Mouse (Mus musculus) granulocyte monocyte progenitor cell, adult 5-6 weeks (primary cell): ENCODE data around the gene Amdhd1. TPM values are rescaled to one million over a fixed set of nuclear protein-coding genes. Genes with fewer than 3 reads are reported as not detected.
A peak's percentile ranks its signal among the peaks of the same experiment; 100 is the strongest.
"Not testable (repeated sequence)": the region's sequence is repeated elsewhere in the genome, so short reads cannot be mapped to it uniquely, and the experiment has no call there.

Source experiments
- ATAC-seq: replicated peaks from 2 replicates; pipeline ENCODE4 v1.8.0; 2016; ENCODE audit warnings: mild to moderate bottlenecking, moderate TSS enrichment, inconsistent platforms; ENCODE audit not compliant: poor library complexity, severe bottlenecking
- total RNA-seq, 2 experiments: library from RNA; stranded (forward) in 1 of 2; stranded (reverse) in 1 of 2; fragments of 200-712, 200-1000 nt in 1 of 2; fragments of >200 nt in 1 of 2; fragmentation: Nextera tagmentation in 1 of 2; gene quantifications; 2 replicates each; pipeline ENCODE4 v1.2.3; 2014 to 2017

The Amdhd1 gene
- total RNA-seq (2014; fragmentation: Nextera tagmentation) (not detected in 2 replicates), total RNA-seq (2017) (0.65 TPM in 1 of 2 replicates, not detected in the other)

DNA sequence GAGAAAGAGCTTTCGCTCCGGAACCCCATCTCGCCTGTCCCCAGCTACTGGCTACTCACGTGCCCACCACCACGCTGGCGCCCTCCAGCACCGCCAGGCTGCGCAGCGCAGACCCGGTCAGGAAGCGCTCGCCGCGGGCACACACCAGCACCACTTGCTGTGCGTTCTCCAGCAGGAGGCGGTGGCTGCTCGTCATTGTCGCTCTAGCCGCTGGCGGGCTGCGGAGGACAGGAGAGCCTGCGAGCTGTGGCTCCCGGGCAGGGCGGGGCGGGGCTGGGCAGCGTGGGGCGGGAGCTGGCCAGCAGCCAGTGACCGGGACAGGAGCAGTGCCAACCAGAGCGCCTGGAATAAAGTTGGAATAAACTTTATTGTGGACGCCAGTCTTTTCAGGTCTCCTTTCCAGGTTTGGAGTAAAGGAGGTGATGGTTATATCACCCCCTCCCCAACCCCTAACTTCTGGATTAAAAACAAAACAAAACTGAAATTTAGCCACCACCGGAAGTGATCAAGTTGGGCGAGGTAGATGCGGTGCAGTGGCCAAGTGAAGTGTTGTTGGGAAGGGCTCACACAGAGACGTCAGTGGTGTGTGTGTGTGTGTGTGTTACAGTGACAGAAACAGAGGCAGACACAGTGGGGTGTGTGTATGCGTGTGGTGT lies at the start of gene Amdhd1:
Gene Amdhd1, minus strand, starts transcription at position 259 of the 656 bp plus-strand sequence.
- peak; percentile 94 for ATAC-seq

DNA sequence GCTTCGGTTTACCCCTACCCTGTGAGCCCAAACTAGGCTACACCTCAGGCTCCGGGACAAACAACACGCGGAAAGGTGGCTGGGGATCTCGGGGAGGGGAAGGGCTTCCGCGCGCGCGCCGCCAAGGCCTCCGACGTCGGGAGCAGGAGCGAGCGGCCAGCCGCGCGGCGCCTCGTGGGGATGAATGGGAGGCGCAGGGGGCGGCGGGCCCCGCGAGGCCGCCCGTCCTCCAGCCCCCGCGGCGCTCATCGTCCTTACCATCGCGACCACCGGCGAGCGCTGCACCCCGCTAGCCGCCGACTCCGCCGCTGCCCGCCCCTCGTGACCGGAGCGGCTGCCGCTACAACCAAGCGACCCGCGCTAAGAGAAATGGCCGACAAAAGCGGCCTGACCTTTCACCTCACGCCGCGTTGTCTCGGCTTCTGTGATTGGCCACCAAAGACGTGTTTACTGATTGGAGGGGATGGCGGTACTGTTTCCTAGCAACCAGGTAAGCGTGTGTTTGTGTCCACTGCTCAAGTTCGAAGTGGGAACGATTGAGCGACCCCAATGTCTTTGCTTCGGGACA lies 49.5 kb upstream of the Amdhd1 start, which contains the start of gene Snrpf:
Gene Snrpf, minus strand, starts transcription at position 426 of the 568 bp plus-strand sequence.
- ATAC-seq, result peak; percentile 82

DNA sequence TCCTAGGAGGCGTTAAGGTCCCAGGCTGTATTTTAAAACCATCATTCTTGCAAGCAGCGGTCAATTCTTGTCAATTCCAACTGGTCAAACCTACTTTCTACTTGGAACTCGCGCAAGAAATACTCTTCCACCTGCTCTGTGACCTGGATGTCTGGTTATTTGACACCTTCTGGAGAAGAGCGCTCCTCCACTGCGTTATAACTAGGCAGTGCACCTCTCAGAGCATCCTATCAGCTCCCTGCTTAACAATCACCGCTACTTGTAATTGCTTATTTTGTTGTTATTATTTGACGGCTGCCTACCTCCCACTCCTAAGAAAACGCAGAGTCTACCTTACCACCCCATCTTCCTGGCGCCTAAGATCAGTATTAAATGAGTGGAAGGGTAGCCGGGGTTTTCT lies 49.0 kb upstream of the Amdhd1 start:
- ATAC-seq, result no peak

DNA sequence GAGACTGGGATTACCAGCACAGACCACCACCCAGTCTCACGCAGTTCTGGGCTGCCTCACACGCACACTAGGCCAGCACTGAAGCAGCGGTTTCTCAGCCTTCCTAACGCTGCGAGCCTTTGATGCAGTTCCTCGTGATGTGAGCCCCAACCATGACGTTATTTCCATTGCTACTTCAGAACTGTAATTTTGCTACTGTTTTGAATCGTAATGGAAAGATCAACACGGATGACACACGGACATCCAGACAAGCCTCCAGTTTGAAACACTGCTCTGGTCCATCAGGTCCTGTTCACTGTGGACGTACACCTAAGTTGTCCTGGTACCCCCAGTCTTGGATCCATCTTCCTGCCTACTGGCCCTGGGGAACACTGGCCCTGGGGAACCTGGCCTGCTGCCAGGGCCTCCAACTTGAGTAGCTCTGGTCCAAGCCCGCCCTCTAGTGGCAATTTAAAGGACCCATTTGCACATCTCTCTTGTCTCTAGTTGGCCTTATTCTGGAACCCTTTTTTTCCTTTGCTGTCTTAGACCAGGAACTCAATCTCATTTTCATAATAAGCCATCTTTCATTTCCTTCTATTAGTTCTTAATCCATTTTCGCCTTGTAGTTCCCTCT lies 37.5 kb upstream of the Amdhd1 start:
- peak; percentile 75 for ATAC-seq

DNA sequence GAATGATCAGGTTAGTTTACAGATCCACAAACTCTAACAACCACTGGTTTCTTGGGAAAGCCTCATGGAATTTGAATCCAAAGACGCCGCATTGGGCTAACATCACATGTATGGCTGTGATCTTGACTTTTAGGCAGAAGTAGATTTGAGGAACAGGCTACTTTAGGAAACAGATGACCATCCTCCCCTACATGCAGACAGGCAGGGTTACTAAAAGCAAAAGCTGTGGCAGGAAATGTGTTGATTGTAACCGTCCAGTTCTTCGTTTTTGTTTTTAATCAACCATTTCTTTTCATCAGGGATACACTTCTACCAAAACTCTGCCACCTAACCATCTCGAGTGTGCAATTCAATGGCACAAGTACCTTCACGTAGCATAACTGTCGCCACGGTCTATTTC lies 36.1 kb upstream of the Amdhd1 start:
- ATAC-seq, result peak; percentile 73

DNA sequence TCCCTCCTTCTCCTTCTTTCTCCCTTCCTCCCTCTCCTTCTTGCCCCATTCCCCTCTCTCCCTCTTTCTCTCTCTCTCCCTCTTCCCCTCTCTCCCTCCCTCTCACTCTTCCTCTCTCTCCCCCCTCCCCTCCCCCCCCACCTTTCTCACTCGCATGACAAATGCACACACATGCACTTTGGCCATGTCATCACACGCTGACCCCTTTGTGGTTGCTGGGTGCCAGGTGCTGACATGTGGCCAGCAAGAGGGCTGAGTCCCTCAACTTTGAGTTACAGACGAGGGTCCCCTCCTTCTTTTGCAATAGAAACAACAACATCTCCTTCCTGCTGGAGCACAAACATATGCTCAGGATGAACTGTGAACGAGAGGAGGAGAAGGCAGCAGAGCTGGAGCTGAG lies 35.1 kb upstream of the Amdhd1 start:
- no peak for ATAC-seq

DNA sequence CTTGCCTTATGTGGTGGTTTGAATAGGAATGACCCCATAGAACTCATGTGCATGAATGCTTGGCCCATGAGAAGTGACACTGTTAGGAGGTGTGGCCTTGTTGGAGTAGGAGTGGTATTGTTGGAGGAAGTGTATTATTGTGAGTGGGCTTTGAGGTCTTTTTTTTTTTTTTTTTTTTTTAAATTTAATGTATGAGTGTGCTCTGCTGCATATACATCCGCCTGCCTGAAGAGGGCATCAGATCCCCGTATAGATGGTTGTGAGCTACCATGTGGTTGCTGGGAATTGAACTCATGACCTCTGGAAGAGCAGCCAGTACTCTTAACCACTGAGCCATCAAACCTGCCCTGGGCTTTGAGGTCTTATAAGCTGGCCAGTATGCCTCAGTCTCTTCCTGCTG lies 32.4 kb upstream of the Amdhd1 start:
- no peak for ATAC-seq

DNA sequence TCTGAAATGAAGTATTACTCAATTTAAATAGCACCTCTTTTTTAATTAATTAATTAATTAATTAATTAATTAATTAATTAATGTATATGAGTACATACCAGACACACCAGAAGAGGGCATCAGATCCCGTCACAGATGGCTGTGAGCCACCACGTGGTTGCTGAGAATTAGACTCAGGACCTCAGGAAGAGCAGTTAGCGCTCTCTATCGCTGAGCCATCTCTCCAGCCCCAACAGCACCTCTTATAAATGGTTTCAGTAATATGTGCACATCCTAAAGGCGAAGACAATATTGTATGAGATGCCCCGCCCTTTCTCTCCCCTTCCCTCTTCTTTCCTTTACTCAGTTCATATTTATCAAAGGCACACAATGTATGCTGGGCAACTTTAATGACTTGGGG lies 28.8 kb upstream of the Amdhd1 start:
- ATAC-seq, result no peak

DNA sequence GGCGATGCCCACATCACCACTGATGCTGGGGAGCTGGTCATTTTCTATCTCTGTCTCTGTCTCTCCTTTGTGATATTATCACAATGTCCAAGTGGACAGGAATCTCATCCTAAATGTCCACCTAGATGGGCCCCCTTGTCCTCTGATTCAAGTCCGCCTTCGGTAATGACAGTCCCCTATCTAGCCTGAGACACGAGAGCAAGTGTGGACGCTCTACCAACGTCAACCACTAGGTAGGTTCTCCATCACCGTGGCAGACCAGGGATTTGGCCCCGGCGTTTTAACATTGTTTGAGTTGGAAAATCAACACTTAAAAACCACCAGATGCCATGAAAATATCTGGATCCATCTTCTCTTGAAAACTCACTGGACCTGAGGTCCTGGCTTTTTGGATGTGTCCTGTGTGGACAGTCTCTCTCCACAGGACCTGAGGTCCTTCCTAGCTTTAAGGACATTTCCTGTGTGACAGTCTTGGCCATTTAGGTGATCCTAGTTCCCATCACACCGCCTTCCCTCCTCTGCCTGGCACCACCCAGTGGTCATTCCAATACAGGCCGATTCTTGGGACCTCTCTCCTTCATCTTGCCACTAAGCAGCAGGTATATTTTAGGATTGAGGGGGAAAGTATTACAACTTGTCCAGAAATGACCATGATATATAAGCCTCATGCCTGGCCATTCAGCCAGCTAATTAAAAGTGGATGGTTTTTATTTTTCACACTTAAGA lies 28.2 kb upstream of the Amdhd1 start:
- ATAC-seq, result no peak

DNA sequence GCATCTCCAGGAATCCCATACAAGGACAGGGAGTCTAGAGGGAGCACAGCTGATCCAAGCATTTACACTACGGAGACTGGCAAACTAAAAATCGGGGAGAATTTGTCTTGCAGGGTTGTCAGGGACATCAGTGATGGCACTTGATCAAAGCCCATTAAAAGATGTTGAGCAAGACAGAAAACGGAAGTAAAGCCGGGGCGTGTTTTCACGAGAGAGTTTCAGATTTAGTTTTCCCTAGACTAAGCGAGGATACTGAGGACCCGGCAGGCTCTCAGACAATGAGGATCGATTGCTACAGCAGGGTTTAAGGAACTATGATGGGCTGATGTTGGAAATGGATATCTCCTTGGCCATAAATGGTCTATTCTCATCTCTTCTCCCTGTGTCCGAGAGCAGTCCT lies 27.2 kb upstream of the Amdhd1 start:
- ATAC-seq, result peak; percentile 43

DNA sequence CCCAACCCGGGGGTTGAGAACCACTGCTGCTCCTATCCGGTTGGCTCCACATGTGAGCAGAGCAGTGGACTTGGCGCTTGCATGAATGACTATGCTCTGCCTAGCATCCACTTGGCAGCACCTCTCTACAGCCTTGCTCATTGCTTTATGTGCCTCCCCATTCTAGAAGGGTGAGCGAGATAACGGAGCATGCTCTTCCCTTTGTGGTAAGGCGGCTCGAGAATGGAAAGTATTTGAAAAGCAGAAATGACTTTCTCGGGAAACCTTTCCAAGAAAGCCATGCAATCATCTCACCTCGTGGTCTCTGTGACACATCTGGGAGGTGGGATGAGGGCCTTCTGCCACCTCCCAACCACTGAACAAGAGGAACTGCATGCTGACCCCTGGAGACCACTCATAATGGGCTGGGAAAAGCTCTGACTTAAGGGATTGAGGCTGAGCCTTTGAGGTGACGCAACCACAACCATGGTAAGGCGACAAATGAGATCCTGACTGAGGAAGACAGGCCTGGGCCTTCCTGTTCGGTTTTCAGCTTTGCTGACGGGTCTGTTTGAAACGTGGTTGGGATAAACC lies 24.8 kb upstream of the Amdhd1 start:
- peak; percentile 93 for ATAC-seq

DNA sequence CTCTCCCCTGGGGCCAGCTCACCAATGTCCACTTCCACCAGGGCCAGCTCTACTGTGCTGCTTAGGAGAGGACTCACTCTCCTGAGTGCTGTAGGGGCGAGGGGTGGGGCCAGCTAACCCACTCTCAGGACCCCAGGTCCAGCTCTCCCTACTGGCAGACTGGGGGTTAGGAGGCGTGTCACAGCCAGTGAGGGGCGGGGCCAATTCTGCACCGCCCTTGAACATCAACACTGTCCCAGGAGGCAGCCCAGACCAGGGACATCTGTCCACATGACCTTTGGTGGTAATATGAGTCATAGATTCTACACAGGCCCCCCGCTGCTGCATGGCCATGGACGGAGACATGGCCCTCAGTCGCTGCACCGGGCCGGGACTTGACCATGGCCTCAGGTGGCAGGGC lies 20.0 kb upstream of the Amdhd1 start:
- ATAC-seq, result no peak

DNA sequence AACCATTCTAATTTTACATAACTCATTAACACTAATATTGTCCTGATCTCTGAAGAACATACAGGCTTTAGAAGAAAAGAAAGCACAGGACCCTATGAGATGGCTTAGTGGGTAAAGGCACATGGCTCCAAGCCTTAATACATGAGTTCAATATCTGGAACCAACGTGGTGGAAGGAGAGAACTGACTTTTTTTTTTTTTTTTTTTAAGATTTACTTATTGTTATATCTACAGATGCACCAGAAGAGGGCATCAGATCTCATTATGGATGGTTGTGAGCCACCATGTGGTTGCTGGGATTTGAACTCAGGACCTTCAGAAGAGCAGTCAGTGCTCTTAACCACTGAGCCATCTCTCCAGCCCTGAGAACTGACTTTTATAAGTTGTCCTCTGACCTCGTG lies 18.1 kb upstream of the Amdhd1 start:
- ATAC-seq, result not testable (repeated sequence)

DNA sequence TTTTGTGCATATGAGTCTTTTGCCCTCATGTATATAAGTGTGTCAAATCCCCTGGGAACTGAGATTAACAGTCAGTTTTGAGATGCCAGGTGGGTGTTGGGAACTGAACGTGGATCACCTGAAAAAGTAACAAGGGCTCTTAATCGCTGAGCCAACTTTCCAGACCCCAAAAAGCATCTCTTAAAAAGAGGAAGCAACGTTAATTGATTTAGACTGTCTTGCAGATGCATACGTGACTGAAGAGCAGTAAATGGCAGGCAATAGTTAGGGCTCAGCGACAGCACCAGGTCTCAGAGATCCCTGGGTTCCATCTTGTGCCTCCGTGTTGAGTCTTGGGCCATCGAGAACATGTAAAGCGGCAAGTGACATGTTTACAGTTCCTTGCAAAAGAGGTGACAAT lies 12.8 kb upstream of the Amdhd1 start:
- ATAC-seq, result no peak

DNA sequence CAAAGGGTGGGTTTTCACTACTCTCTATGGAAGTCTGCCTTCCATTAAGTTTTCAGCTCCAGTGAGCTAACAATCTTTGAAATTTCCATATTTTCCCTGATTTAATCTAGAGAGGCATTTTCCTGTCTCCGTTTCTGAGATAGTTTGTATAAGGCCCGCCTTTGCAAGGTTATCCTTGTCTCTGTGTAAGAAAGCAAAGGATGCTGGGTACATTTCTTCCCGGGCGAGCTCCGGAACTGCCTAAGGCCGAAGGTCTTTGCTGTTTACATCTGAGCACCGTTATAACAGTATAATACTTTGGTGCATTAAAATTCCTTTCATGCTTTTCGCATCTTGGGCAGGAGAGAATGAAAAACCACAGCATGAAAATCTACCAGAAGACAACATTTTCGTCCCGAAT lies 10.0 kb upstream of the Amdhd1 start:
- no peak for ATAC-seq

DNA sequence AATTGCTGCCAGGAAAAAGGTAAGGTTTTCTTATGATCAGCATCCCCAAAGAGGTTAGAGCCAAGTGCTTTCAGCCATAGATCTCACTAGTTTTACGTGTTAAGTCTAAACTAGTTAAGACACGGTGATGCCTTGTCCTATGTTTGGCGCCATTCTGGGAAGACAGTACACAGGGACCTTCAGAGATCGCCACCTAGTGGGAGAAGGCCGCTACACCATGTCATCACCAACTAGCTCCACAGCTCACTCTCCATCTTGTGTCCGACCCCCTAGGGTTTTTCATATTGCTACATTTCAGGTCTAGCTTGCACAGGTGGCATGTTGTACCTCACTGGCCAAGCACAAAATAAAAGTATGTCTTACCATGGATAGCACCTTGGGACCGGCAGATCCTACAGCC lies 9.2 kb upstream of the Amdhd1 start:
- peak; percentile 98 for ATAC-seq

DNA sequence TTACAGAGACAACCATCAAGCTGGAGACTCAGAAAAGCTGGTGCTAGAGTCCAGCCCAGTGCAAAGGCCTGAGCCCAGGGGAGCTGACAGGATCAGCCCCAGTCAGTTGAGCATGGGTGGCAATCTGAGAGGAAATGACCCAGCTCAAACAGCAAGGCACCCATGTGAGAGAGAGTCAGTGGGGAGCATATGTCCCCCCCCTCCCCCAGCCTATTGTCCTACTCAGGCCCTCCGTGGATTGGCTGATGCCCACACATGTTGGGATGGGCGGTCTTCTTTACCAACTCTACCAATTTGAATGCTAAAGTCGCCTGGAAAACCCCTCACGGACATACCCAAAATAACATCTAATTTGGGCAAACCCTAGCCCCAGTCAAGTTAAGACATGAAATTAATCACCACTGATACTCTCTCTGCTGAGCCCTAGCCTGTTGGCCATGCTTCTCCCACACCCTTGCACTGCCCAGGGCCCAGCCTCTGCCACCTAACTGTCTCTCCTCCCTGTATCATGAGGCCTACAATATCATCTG lies 8.0 kb upstream of the Amdhd1 start:
- no peak for ATAC-seq

DNA sequence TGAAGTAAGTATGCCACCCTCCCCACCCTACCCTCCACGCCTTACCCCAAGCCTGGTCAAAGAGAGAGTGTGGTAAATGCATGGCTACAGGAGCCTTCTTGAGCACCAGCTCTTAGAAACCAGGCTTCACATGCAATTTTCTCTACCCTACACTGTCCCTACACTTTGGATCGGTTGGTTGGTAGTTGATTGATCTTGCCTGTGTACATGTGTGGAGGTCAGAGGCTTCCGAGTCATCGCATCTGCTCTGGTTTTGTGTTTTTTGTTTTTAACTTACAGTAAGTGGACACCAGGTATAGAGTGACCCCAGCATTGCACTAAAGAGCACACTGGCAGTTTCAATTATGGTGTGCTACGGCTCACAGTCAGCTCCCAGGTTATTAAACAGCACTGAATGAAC lies 4.3 kb upstream of the Amdhd1 start:
- ATAC-seq, result no peak

DNA sequence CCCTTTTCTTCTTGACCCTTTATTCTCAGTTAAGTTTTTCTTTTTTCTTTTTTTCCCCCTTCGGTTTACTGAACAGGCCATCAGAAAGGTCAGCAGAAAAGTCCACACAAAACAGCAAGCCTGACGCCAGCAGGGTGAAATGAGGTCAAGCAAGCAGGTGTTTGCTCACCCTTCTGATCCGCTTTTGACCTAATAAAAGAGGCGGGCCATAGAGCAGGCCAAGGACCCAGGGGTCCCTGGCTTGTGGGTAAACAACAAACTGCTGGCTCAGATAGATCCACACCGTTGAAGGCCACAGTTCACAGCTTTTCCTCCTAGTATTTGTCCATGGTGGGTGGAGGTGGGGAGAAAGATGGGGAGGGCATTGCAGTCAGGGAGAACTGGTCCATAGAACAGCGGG lies 3.3 kb upstream of the Amdhd1 start:
- ATAC-seq, result no peak

DNA sequence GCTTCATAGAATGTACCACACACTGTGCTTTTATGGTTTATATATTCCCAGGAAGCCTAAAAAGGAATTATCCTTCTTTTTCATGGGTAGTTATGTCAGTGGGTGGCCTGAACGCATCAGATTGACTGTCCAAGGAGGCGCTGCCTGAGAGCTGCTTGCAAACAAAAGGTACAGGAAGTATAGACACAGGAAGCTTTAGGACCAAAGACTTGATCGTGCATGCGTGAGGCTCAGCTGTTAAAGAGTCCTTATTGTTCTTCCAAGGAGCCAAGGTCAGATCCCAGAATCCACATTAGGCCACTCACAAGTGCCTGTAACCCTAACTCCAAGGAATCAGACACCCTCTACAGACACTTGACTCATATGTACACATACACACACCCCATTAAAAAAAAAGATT lies 2.5 kb upstream of the Amdhd1 start:
- ATAC-seq, result no peak

DNA sequence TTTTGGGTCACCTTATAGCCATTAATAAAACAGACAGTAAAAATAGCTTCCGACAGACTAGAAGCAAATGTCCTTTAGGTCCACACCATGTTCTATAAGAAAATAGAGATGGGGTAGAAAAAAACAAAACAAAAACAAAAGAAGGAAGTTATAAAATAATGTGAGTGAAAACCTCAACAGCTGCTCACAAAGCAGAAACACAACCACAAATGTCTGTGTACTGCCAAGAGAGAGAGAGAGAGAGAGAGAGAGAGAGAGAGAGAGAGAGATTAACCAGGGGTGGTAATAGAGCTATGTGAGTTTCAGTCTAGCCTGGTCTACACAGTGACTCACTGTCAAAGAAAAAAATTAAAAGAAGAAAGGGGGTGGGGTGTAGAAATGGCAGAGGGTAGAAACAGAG lies 1.8 kb upstream of the Amdhd1 start:
- ATAC-seq, result peak; percentile 61
